Mouse (Mus musculus) frontal cortex, postnatal 36 days (tissue): ENCODE measurements around the gene March1.
A peak's percentile ranks its signal among the peaks of the same experiment; 100 is the strongest.

ENCODE experiments used
- DNase-seq, 2 experiments: peaks; one replicate each; pipeline ENCODE4 v3.0.0; 2022; ENCODE audit warnings: low spot score in 2 of 2

March1 gene

DNA sequence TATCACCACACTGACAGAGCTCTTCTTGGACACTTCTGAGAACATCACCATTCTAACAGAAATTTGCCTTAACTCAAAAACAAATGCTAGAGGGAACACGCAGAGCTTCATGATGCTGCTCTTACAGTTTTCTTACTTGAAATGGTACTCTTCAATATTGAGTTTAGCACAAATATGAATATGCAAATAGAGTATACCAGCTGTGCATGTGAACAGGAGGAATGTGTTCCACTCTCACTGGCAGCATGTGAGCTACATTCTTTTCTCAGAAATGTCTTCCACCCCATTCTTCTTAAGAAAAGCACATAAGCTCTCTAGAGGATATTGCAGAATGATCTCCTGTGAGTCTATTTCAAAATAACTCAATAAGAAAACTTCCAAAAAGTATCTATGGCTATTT, 370.0 kb downstream of the March1 start:
- DNase-seq = peak in 1 of 2 experiments; percentile 40

- DNase-seq = no peak
Observed at GRCm38 (mm10) chr8:66022815-66023214, 405.1 kb downstream of the March1 start.

DNA sequence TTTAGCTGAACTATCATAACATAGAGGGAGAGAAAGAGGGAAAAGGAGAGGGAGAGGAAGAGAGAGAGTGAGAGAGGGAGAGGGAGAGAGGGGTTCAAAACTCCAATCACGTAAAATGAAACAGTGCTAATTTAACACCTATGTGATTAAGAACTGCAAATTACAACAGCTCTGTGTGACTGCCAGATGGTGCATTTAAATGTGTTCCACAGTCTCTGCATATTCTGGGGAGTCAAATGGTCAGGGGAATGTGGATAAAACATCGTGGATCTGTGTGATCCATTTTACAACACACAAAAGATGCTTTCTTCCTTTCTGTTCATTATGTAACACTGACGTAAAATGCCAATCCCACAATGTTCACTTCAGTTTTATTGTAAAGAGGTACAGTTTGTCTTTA, 416.0 kb downstream of the March1 start:
- peak in 1 of 2 experiments; percentile 24 for DNase-seq

DNA sequence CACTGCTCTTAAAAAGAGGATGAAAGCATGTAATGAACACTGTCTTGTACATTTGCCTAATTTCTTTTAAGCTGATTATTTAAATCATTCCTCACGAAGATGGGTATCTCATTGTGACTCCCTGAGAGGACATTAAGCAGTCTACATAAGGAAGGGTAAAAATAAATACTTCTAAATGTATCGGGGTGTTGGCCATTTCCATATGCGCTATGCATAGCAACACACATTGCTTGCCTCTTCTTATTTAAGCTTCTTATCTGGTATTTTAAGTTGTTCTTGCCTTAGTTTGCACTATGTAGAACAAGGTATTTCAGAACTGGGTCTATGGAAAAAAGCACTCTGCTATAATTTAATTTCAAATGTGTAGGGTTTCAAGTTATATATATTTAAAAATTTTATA, 416.7 kb downstream of the March1 start:
- peak in 1 of 2 experiments; percentile 22 for DNase-seq

DNA sequence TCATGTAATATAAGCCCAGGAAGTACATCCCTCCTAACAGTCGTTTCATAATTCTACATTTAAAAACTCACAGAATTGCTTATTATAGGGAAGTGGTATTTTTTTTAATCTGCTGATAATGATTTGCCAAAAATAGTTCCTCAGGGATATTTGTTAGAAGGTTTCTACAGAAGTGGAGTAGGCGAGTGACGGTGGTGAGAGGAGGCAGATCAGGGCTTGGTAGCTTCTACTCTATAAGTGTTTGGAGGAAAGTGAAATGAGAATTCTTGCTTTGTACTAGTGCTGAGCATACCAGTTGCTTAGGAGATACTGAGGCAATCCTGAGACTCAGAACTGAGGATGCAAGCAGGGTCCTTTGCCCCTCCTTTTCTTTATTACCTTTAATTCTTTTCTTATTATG, 476.5 kb downstream of the March1 start:
- peak in 1 of 2 experiments; percentile 5 for DNase-seq

DNA sequence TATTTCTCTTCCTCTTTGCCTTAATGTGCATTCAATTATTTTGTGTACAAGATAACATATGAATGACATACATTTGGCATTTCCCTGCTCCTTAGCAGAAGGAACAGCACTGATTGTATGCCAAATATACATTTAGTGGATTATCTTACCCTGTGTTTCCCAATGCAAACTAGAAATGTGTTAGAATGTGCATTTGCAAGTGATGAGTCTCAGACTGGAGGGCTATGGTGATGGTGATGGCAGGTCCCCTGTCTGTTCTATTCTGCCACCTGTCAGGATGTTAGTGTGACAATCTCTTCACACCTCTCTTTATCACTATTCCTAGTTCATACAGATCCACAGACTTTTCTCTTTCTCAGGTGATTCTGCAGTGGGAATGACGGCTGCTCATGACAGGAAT, 480.4 kb downstream of the March1 start:
- no peak for DNase-seq

DNA sequence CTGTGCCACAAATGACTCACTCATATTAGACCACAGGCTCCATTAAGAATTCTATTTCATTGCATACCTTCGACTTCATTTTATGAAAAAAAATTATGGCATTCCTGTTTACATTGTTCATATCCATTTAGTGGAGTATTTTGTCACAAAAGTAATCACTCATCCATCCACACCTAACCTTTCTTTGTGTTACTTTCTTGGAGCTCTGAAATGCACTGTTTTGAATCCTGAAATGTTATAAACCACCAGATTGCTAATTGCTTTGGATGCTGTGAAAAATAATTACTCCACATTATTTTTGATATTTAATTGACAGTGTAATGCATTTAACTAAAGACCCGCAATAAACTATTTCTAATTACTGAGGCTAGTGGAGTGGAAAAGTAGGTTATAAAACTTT, 501.6 kb downstream of the March1 start:
- no peak for DNase-seq

DNA sequence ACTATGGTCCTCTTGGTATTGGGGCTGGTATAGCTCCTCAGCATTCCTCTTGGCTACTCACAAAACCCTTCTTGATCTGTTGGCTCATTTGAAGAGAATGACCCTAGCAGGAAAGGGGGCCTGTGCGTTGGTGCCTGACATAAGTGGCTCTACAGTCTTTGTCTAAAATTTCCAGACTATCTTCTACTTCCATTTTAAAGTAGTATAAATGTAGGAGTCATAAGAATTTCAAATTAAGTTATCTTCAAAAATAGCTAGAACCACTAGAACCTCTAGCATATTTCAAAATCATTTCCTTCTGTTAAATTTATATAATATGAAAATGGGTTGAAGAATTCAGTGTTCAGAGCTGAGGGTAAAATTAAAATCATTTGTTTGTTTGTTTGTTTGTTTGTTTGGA, 541.9 kb downstream of the March1 start:
- no peak for DNase-seq

DNA sequence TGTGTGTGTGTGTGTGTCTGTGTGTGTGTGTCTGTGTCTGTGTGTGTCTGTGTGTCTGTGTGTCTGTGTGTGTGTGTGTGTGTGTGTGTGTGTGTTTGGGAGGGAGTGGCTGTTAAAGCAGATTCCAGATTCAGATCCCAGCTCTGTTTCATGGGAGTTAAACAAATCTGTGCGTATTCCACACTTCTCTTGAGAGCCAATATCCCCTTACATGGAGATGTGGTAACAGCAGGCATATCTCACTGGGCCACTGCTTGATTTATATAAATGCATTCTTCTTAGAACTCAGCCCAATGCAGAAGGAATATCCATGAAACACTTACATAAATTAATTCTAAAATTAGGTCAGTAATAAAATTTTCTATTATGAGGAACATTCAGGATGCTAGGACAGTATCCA, 549.1 kb downstream of the March1 start:
- peak in 1 of 2 experiments; percentile 28 for DNase-seq

GRCm38 (mm10) chr8:66167405-66168173, 549.9 kb downstream of the March1 start:
- no peak for DNase-seq

DNA sequence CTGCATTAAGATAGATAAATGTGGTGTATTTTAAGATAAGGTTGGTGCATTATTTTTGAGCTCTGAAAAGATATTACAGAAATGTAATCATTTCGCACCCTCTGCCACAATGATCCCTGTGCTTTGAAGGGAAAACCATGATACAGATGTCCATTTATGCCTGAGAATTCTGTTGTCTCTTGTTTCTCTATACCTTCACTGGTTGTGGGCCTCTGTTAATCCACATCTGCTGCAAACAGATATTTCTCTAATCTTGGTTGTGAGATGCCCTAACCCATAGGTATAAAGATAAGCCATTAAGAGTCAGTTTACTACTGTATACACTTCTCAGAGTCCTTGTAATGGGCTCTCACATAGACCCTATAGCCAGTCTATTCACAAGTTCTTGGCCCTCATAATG, 561.6 kb downstream of the March1 start:
- no peak for DNase-seq

- no peak for DNase-seq
Observed at GRCm38 (mm10) chr8:66181265-66181664, 563.6 kb downstream of the March1 start.

- DNase-seq = no peak
Observed at GRCm38 (mm10) chr8:66182257-66182656, 564.6 kb downstream of the March1 start.

GRCm38 (mm10) chr8:66183454-66183853, 565.8 kb downstream of the March1 start:
- DNase-seq = peak in 1 of 2 experiments; percentile 20

DNA sequence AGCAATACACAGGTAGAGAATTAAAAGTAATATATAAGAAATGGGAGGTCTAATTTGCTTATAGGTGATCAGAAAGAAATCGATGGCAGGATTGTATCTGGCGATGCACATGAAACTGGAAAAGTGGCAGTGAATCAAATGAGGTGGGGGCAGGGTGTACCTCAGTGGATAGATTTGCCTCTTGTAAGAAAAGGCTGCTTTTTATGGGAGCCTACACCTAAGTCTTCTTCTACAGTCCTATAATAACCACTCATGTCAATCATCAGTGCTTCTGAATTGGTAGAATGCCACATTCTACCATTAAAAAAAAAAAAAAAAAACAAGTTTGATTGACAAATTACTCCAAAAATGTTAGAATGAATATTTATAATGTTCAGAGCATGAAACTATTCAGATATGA, 567.5 kb downstream of the March1 start:
- no peak for DNase-seq

DNA sequence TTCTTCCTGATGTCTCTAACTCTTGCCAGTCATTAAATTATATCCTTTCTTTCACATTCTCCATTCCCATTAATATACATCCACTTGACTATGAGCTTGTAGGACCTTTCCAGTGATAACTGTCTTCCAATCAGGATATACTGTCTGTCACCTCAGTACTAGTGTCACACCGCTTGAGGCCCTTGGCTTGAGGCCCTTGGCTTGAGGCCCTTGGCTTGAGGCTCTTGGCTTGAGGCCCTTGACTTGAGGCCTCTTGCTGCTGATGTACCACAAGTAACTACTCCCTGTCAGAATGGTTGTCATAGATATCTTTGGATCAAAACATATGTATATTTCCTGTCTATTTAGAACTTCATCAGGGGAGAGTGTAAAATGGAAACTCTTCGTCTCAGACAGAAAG, 576.7 kb downstream of the March1 start:
- no peak for DNase-seq

DNA sequence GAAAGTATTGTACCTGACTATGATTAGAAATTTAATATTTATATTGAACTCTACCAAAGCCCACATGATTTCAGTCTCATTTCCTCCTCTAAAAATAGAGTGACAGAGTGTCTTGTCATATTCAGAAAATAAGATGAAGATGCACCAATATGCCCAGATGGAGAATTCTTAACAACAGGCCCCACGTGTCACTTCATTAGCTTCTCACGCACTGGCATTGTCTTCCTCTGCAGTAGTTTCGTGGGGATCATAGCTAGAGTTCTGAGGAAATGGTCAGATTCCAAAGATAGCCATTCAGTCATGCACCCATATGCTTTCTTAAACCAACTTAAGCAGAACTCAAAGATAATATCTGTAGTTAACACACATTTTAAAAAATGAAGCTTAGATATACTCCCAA, 582.5 kb downstream of the March1 start:
- DNase-seq = no peak

GRCm38 (mm10) chr8:66203814-66204438, 586.2 kb downstream of the March1 start:
- DNase-seq = peak in 1 of 2 experiments; percentile 17

GRCm38 (mm10) chr8:66209553-66209952, 591.9 kb downstream of the March1 start:
- DNase-seq = no peak

DNA sequence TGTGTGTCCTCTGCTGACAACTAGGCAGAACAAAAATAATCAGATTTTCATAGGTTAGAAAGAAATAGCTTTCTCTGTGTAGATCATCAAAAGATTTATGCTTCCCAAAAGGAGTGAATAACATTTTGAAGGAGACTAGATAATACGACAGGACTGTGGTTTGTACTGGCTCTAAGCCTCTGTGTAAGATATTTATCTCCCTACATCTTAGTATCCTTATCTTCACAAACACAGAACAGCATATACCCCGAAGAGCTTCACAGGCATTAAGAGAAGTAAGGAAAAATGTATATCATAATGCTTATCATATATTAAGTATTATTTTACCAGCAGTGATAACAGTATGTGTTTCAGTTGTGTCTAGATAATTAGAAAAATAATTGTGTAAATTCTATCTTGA, 592.6 kb downstream of the March1 start:
- no peak for DNase-seq

DNA sequence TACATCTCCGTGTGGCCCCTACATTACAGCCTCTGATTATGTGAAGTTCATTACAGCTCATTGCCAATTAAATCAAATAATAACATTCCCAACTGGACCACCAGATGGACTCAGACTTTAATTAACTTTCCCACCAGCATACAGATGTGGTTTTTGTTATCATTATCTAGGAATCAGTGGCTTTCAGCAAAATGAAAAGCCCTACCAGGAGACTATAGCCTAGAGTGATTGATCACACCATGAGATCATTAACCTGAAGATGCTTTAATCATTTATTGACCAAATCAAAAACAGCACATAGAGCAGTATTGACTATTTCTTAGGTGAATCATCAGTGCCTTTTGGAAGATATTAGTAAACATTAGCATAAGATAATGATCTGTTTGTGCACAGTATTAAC, 602.3 kb downstream of the March1 start:
- DNase-seq = no peak

DNA sequence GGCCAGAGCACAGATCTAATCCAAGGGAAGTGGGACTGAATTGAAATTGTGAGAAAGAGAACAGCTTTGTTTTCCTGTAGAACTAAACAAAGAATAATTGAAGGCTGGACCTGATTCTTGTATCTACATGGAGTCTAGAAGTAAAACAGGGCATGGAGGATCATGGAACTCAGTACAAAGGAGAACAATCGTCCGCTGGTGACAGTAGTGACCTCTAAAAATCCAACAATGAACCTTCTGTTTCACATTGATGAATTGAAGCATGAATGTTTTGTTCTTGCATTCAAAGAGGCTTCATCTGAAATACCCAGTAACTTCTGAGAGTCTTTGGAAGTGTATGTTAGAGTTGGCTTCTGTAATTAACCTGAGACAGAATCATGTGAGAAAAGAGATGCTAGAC, 612.2 kb downstream of the March1 start:
- DNase-seq = no peak

GRCm38 (mm10) chr8:66269546-66269945, 651.8 kb downstream of the March1 start:
- DNase-seq = no peak
